Mouse (Mus musculus) C2C12 (cell line): Measurements from ENCODE around the gene Tada2b. TPM values are rescaled to one million over a fixed set of nuclear protein-coding genes. Genes with fewer than 3 reads are reported as not detected.

Experiments used
- H3K27me3 ChIP-seq: one replicate; pipeline ENCODE4 v1.6.1; 2011; ENCODE audit not compliant: control insufficient read depth, insufficient read depth, insufficient read length
- H3K36me3 ChIP-seq: one replicate; pipeline ENCODE4 v1.6.1; 2011; ENCODE audit not compliant: control insufficient read depth, insufficient read depth
- H3K4me3 ChIP-seq: one replicate; pipeline ENCODE4 v1.5.1; 2011; ENCODE audit warnings: mild to moderate bottlenecking, control low read depth; ENCODE audit not compliant: poor library complexity, insufficient read depth, severe bottlenecking
- H3K79me2 ChIP-seq: one replicate; pipeline ENCODE4 v1.6.1; 2011; ENCODE audit not compliant: control insufficient read depth, insufficient read depth
- H3K79me3 ChIP-seq: one replicate; pipeline ENCODE4 v1.6.1; 2011; ENCODE audit warnings: low read depth, control low read depth
- H3ac ChIP-seq: one replicate; pipeline ENCODE3; 2011; ENCODE audit warnings: low read depth; ENCODE audit not compliant: control insufficient read depth, insufficient read length
- CEBPB ChIP-seq: IDR thresholded peaks from one replicate; pipeline ENCODE4 v1.6.1; 2011; ENCODE audit warnings: low read depth, mild to moderate bottlenecking, control low read depth, moderate library complexity
- CTCF ChIP-seq: IDR thresholded peaks from one replicate; pipeline ENCODE4 v1.5.1; 2011; ENCODE audit not compliant: control insufficient read depth, insufficient read depth, insufficient read length
- FOSL1 ChIP-seq: IDR thresholded peaks from one replicate; pipeline ENCODE4 v1.8.0; 2011; ENCODE audit warnings: mild to moderate bottlenecking, low read length; ENCODE audit not compliant: poor library complexity, insufficient read depth, severe bottlenecking
- MAX ChIP-seq: IDR thresholded peaks from one replicate; pipeline ENCODE4 v1.6.1; 2011; ENCODE audit warnings: mild to moderate bottlenecking, control low read depth
- MYOD1 ChIP-seq: IDR thresholded peaks from one replicate; pipeline ENCODE4 v1.6.1; 2011; ENCODE audit warnings: low read depth; ENCODE audit not compliant: control insufficient read depth, insufficient read length
- MYOG ChIP-seq: IDR thresholded peaks from one replicate; pipeline ENCODE4 v1.6.1; 2011; ENCODE audit not compliant: control insufficient read depth, insufficient read length; ENCODE audit errors: extremely low read depth
- USF1 ChIP-seq: IDR thresholded peaks from one replicate; pipeline ENCODE4 v1.6.1; 2011; ENCODE audit warnings: low read depth, mild to moderate bottlenecking, control low read depth, moderate library complexity
- polyA plus RNA-seq: library from polyadenylated mRNA; unstranded; fragments of >200 nt; fragmentation: generic; extraction: Trizol; gene quantifications from one replicate; pipeline ENCODE4 v1.2.1, GENCODE M21; 2012; ENCODE audit warnings: missing spikeins

Gene Tada2b
- polyA plus RNA-seq, 1 experiment, result 10.2 TPM

DNA sequence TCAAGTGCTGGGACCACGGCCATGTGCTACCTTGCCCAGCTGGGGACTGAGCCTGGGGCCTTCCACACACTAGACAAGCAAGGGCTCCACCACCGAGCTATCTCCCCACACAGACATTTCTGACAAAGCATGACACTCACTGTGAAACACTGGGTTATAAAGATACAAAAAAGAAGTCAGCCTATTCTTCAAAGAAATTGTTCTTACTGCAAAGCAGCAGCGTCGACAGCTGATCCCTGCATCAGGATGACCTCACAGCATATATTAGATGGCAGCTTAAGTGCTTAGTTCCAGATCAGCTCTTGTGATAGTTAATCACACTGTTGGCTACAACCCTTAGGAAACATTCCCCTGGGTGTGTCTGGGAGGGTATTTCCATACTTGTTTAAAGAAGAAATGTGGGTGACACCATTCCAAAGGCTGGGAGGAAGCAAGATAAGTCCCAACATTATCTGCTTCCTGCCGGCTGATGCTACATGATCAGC lies 39.2 kb upstream of the Tada2b start:
- Histone ChIP-seq H3K36me3 (peaks cover 25% of the 10 kb centered on the region), H3K79me3 (no peaks in the 10 kb centered on the region), H3K27me3 (no peaks in the 10 kb centered on the region), H3K4me3 (no peak overlapping the region), H3ac (no peak overlapping the region), H3K79me2 (peaks cover 15% of the 10 kb centered on the region)
- no peak for TF ChIP-seq MAX
- TF ChIP-seq MYOD1, result no peak
- no peak for TF ChIP-seq USF1
- no peak for TF ChIP-seq CTCF
- TF ChIP-seq CEBPB, result no peak
- no peak for TF ChIP-seq FOSL1
- no peak for TF ChIP-seq MYOG

GRCm38 (mm10) chr5:36522782-36523181 lies 38.7 kb upstream of the Tada2b start:
- Histone ChIP-seq H3K4me3 (no peak overlapping the region), H3K79me3 (no peaks in the 10 kb centered on the region), H3ac (no peak overlapping the region), H3K27me3 (no peaks in the 10 kb centered on the region), H3K79me2 (peaks cover 15% of the 10 kb centered on the region), H3K36me3 (peaks cover 28% of the 10 kb centered on the region)
- TF ChIP-seq MYOD1 (no peak), FOSL1 (no peak), CEBPB (no peak), MAX (no peak), USF1 (no peak), CTCF (no peak), MYOG (no peak)

- no peaks in the 10 kb centered on the region for H3K79me3 ChIP-seq
- H3K27me3 ChIP-seq, result no peaks in the 10 kb centered on the region
- peaks cover 38% of the 10 kb centered on the region for H3K36me3 ChIP-seq
- no peaks in the 10 kb centered on the region for H3K79me2 ChIP-seq
- H3ac ChIP-seq, result no peak overlapping the region
- TF ChIP-seq MYOG, result no peak
- TF ChIP-seq MAX, result no peak
- no peak for TF ChIP-seq MYOD1
- TF ChIP-seq USF1, result no peak
- TF ChIP-seq CTCF, result no peak
- no peak for TF ChIP-seq CEBPB
- TF ChIP-seq FOSL1, result no peak
- H3K4me3 ChIP-seq, result no peak overlapping the region
These were observed 35.7 kb upstream of the Tada2b start for GRCm38 (mm10) chr5:36519751-36520150.

- peaks cover 47% of the 10 kb centered on the region for H3K36me3 ChIP-seq
- H3K79me2 ChIP-seq, result no peaks in the 10 kb centered on the region
- H3K79me3 ChIP-seq, result no peaks in the 10 kb centered on the region
- TF ChIP-seq MAX (no peak), USF1 (no peak), CTCF (no peak), MYOD1 (no peak)
- H3ac ChIP-seq, result no peak overlapping the region
- H3K4me3 ChIP-seq, result no peak overlapping the region
- no peaks in the 10 kb centered on the region for H3K27me3 ChIP-seq
These were observed 33.5 kb upstream of the Tada2b start for GRCm38 (mm10) chr5:36517596-36517995.

- Histone ChIP-seq H3K79me2 (no peaks in the 10 kb centered on the region), H3K36me3 (peaks cover 39% of the 10 kb centered on the region), H3K27me3 (no peaks in the 10 kb centered on the region), H3ac (no peak overlapping the region), H3K4me3 (no peak overlapping the region), H3K79me3 (no peaks in the 10 kb centered on the region)
- TF ChIP-seq MYOD1 (no peak), USF1 (no peak), CEBPB (no peak), CTCF (no peak), MYOG (no peak), FOSL1 (no peak), MAX (no peak)
These were observed 31.5 kb upstream of the Tada2b start for GRCm38 (mm10) chr5:36515558-36515957.

DNA sequence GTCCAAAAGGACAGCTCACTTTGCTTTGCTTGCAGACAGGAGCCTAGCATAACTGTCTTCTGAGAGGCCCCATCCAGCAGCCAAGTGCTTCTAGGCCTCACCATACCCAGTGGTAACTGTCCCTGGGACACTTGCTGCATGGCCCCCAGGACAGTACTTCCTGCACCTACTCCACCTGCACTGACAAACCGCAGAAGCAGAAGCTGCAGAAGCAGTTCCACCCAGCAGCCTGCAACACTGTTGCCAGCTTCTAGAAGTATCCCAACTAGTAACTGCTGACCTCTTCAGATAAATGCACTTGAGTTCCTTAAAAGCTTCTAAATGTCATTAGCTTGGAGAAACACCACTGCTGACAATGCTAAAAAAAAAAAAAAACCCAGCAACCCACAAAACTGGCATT lies 31.0 kb upstream of the Tada2b start:
- Histone ChIP-seq H3K27me3 (no peaks in the 10 kb centered on the region), H3K36me3 (peaks cover 37% of the 10 kb centered on the region), H3ac (no peak overlapping the region), H3K79me3 (no peaks in the 10 kb centered on the region), H3K79me2 (no peaks in the 10 kb centered on the region), H3K4me3 (no peak overlapping the region)
- TF ChIP-seq USF1 (no peak), CEBPB (no peak), MAX (no peak), MYOD1 (no peak), FOSL1 (no peak), CTCF (no peak)
